Mouse (Mus musculus) spleen, adult 2 months (tissue): ENCODE measurements at regions not wholly inside any gene's neighbourhood (a gene's known extent, or its start where the extent isn't known, plus 50 kb on each side); places are given as distances from the start of the nearest gene placed in this dataset.

ENCODE experiments used
- DNase-seq, 2 experiments: peaks; one replicate each; pipeline versions ENCODE4 v3.0.0 to v3.0.0-alpha.2; 2012 to 2021; ENCODE audit warnings: low spot score in 2 of 2, low read depth in 1 of 2
- H3K27ac ChIP-seq: fragments of 200-500 bp; 2 replicates; pipeline ENCODE4 v1.5.1; 2012; ENCODE audit warnings: low read length, inconsistent platforms; ENCODE audit not compliant: insufficient read depth
- H3K27me3 ChIP-seq: fragments of 200-500 bp; 2 replicates; pipeline ENCODE4 v1.6.1; 2012; ENCODE audit warnings: mild to moderate bottlenecking, moderate library complexity, low read length, inconsistent platforms; ENCODE audit not compliant: control insufficient read depth, insufficient read depth
- H3K36me3 ChIP-seq: fragments of 200-500 bp; 2 replicates; pipeline ENCODE4 v1.6.1; 2012; ENCODE audit warnings: mild to moderate bottlenecking, low read length, inconsistent platforms; ENCODE audit not compliant: control insufficient read depth, insufficient read depth
- H3K4me1 ChIP-seq: fragments of 200-500 bp; 2 replicates; pipeline ENCODE4 v1.6.1; 2011; ENCODE audit warnings: inconsistent platforms; ENCODE audit not compliant: control insufficient read depth, insufficient read depth, insufficient read length
- H3K4me3 ChIP-seq: fragments of 200-500 bp; 2 replicates; pipeline ENCODE4 v1.5.1; 2011; ENCODE audit warnings: mild to moderate bottlenecking, inconsistent platforms; ENCODE audit not compliant: insufficient read depth, insufficient read length; ENCODE audit errors: extremely low read depth
- CTCF ChIP-seq: fragments of 200-500 bp; IDR thresholded peaks from 2 replicates; pipeline ENCODE4 v1.5.1; 2011; ENCODE audit warnings: mild to moderate bottlenecking, inconsistent platforms; ENCODE audit not compliant: insufficient read depth, insufficient read length, insufficient replicate concordance; ENCODE audit errors: extremely low read depth
- POLR2A ChIP-seq: fragments of 200-500 bp; IDR thresholded peaks from 2 replicates; pipeline ENCODE4 v1.6.1; 2011; ENCODE audit warnings: low read depth, low read length, inconsistent platforms
- WGBS: fragments of 180-500 bp; shearing (Covaris S2); methylation state at CpG from one replicate; pipeline ENCODE4 v1.1.7; 2018; 5-methylcytosine and 5-hydroxymethylcytosine counted together

- Histone ChIP-seq H3K4me3 (no peak overlapping the region), H3K27me3 (no peaks in the 10 kb centered on the region), H3K4me1 (no peaks in the 10 kb centered on the region), H3K27ac (no peak overlapping the region), H3K36me3 (no peaks in the 10 kb centered on the region)
- no peak for DNase-seq
- no peak for TF ChIP-seq POLR2A
- WGBS = 88% methylated on average over 3 of the region's 3 CpGs
These were observed 298.2 kb downstream of the Cenpc1 start for GRCm38 (mm10) chr5:85767157-85767556.

- no peak overlapping the region for H3K27ac ChIP-seq
- TF ChIP-seq POLR2A (no peak), CTCF (no peak)
- no peak for DNase-seq
- no peaks in the 10 kb centered on the region for H3K27me3 ChIP-seq
- H3K36me3 ChIP-seq = no peaks in the 10 kb centered on the region
- H3K4me1 ChIP-seq = no peaks in the 10 kb centered on the region
- WGBS = 91% methylated on average over 8 of the region's 8 CpGs
- no peak overlapping the region for H3K4me3 ChIP-seq
These were observed 308.7 kb downstream of the Cenpc1 start for GRCm38 (mm10) chr5:85756716-85757115.

- H3K27ac ChIP-seq = no peak overlapping the region
- H3K27me3 ChIP-seq = no peaks in the 10 kb centered on the region
- H3K36me3 ChIP-seq = no peaks in the 10 kb centered on the region
- H3K4me3 ChIP-seq = no peak overlapping the region
- no peak for TF ChIP-seq CTCF
- TF ChIP-seq POLR2A = no peak
- 88% methylated on average over 12 of the region's 12 CpGs for WGBS
- DNase-seq = no peak
- no peaks in the 10 kb centered on the region for H3K4me1 ChIP-seq
These were observed 311.2 kb downstream of the Cenpc1 start for GRCm38 (mm10) chr5:85754227-85754626.

GRCm38 (mm10) chr5:85753109-85753508, 312.3 kb downstream of the Cenpc1 start:
- TF ChIP-seq POLR2A (no peak), CTCF (no peak)
- no peak overlapping the region for H3K27ac ChIP-seq
- H3K4me1 ChIP-seq = no peaks in the 10 kb centered on the region
- DNase-seq = no peak
- WGBS = 86% methylated on average over 3 of the region's 3 CpGs
- no peaks in the 10 kb centered on the region for H3K27me3 ChIP-seq
- H3K36me3 ChIP-seq = no peaks in the 10 kb centered on the region
- H3K4me3 ChIP-seq = no peak overlapping the region

GRCm38 (mm10) chr5:85751649-85752048, 313.7 kb downstream of the Cenpc1 start:
- 71% methylated on average over 2 of the region's 2 CpGs for WGBS

GRCm38 (mm10) chr5:85750893-85751292, 314.5 kb downstream of the Cenpc1 start:
- WGBS = 41% methylated on average over 1 of the region's 1 CpGs
- Histone ChIP-seq H3K27ac (no peak overlapping the region), H3K4me3 (no peak overlapping the region), H3K4me1 (no peaks in the 10 kb centered on the region), H3K36me3 (no peaks in the 10 kb centered on the region), H3K27me3 (no peaks in the 10 kb centered on the region)
- no peak for DNase-seq
- TF ChIP-seq POLR2A (no peak), CTCF (no peak)

More at GRCm38 (mm10) chr5:85751649-85752048, 313.7 kb downstream of the Cenpc1 start:
- Histone ChIP-seq H3K27me3 (no peaks in the 10 kb centered on the region), H3K27ac (no peak overlapping the region), H3K36me3 (no peaks in the 10 kb centered on the region), H3K4me1 (no peaks in the 10 kb centered on the region), H3K4me3 (no peak overlapping the region)
- TF ChIP-seq POLR2A (no peak), CTCF (no peak)
- no peak for DNase-seq

- H3K4me1 ChIP-seq = no peaks in the 10 kb centered on the region
- no peak for TF ChIP-seq CTCF
- no peak for TF ChIP-seq POLR2A
- H3K36me3 ChIP-seq = no peaks in the 10 kb centered on the region
- WGBS = 75% methylated on average over 3 of the region's 3 CpGs
- H3K27ac ChIP-seq = no peak overlapping the region
- DNase-seq = no peak
- H3K27me3 ChIP-seq = no peaks in the 10 kb centered on the region
- H3K4me3 ChIP-seq = no peak overlapping the region
These were observed 335.8 kb downstream of the Cenpc1 start for GRCm38 (mm10) chr5:85729613-85730012.
